Mouse (Mus musculus): Measurements from ENCODE around the gene Sult1a1. TPM values are rescaled to one million over a fixed set of nuclear protein-coding genes. Genes with fewer than 3 reads are reported as not detected.

Sult1a1 gene
- polyA plus RNA-seq, 1 experiment from 2014 or later: 0.42 TPM

GRCm38 (mm10) chr7:126629915-126630314, 46.3 kb downstream of the Sult1a1 start:
- H3K36me3 ChIP-seq (replicated peaks): no peaks in the 10 kb centered on the region
- H3K9me3 ChIP-seq: no peaks in the 10 kb centered on the region
- H3K4me1 ChIP-seq: no peaks in the 10 kb centered on the region
- H3K27me3 ChIP-seq: no peaks in the 10 kb centered on the region
- no peak overlapping the region for H3K9ac ChIP-seq
- 29% methylated on average over 3 of the region's 3 CpGs for WGBS
- ATAC-seq (ENCODE audit: low FRiP score): no peak
- H3K4me3 ChIP-seq (replicated peaks): no peak overlapping the region
- no peak overlapping the region for H3K4me2 ChIP-seq
- no peak overlapping the region for H3K27ac ChIP-seq

GRCm38 (mm10) chr7:126628111-126628510, 48.1 kb downstream of the Sult1a1 start:
- Histone ChIP-seq H3K4me3 (replicated peaks) (no peak overlapping the region), H3K27me3 (no peaks in the 10 kb centered on the region), H3K9ac (no peak overlapping the region), H3K27ac (no peak overlapping the region), H3K9me3 (no peaks in the 10 kb centered on the region), H3K4me1 (peaks cover 2% of the 10 kb centered on the region; the same call in 1 of the 2 replicates), H3K4me2 (no peak overlapping the region), H3K36me3 (replicated peaks) (no peaks in the 10 kb centered on the region)
- ATAC-seq (ENCODE audit: low FRiP score): no peak
- WGBS: 74% methylated on average over 6 of the region's 6 CpGs

DNA sequence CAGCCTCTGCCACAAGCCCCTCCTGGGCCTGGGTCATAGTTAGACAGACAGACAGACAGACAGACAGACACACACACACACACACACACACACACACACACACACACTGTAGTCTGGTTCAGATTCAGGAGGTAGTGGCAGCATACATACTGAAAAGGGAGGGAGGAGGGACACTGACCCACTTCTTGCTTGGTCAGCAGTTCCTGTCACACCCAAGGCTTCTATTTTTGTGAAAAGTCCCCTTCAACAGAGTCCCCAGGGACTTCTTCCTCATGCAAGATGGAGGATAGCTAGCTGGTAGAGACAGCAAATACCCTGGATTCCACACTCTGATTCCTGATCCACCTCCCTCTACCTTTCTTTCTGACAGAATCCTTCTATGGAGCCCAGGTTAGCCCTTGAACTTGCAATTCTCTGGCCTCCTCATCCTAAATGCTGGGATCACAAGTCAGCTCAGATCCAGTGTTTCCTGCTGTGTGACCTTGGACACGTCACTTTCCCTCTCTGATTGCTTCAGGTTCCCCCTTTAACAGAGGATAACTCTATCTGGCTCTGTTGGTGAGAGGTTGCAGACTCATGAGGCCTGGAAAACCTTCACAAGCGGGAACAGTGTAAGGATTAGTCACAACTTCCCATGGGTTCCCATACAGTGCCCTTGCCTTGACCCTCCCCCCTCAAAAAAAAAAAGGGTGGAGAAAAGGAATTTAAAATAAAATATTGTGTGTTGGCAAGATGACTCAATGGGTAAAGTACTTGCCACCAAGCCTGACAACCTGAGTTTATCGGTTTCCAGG, 50.2 kb downstream of the Sult1a1 start:
- WGBS: 79% methylated on average over 3 of the region's 3 CpGs
- H3K4me2 ChIP-seq: no peak overlapping the region

DNA sequence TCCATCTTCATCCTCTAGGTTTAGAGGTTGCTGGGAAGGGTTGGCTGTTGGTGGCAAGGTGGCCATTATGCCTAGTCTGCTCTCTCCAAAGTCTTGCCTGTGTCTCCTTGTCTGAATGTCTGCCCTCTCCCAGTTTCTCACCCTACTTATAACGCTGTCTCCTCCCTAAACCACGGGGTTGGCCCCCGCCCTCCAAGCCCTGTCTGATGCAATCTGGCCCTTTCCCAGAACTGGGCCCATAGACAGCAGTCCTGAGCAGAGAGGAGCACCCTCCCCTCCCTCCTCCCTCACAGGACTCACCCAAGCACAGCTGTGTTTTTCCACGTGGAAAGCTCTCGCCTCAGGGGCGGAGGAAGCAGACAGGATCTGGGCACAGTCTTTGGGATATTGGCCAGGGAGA, 50.9 kb downstream of the Sult1a1 start:
- Histone ChIP-seq H3K9ac (no peak overlapping the region), H3K4me3 (replicated peaks) (no peak overlapping the region), H3K4me2 (no peak overlapping the region), H3K36me3 (replicated peaks) (no peaks in the 10 kb centered on the region), H3K4me1 (peaks cover 5% of the 10 kb centered on the region; the same call in 1 of the 2 replicates), H3K9me3 (no peaks in the 10 kb centered on the region), H3K27ac (no peak overlapping the region), H3K27me3 (no peaks in the 10 kb centered on the region)
- WGBS: 69% methylated on average over 6 of the region's 6 CpGs
- ATAC-seq (ENCODE audit: low FRiP score): no peak

More for the DNA sequence above, 50.2 kb downstream of the Sult1a1 start:
- no peaks in the 10 kb centered on the region for H3K27me3 ChIP-seq
- H3K36me3 ChIP-seq (replicated peaks): no peaks in the 10 kb centered on the region
- no peaks in the 10 kb centered on the region for H3K9me3 ChIP-seq
- peaks cover 5% of the 10 kb centered on the region; the same call in 1 of the 2 replicates for H3K4me1 ChIP-seq
- no peak for ATAC-seq (ENCODE audit: low FRiP score)
- no peak overlapping the region for H3K27ac ChIP-seq
- no peak overlapping the region for H3K4me3 ChIP-seq (replicated peaks)
- no peak overlapping the region for H3K9ac ChIP-seq

DNA sequence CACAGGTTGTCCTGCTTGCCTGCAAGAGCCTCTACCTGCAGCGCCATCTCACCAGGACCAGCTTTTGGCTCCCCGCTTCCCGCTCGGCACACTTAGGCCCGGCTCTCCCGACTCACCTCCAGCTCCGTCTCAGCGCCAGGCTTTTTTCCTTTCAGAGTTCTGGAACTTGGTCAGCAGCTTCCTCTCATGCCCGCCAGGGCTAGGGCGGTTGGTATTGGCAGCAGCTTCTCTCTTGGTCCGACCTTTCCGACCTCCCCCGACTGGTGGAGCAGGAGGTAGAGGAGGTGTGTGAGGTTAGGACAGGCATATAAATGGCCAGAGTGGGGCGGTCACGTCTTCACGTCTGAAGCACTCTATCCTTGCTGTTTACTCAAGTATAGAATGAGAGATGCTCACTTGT, 51.5 kb downstream of the Sult1a1 start:
- Histone ChIP-seq H3K9ac (no peak overlapping the region), H3K27ac (no peak overlapping the region), H3K4me2 (no peak overlapping the region), H3K9me3 (no peaks in the 10 kb centered on the region), H3K4me1 (peaks cover 5% of the 10 kb centered on the region; the same call in 1 of the 2 replicates), H3K27me3 (no peaks in the 10 kb centered on the region), H3K4me3 (replicated peaks) (no peak overlapping the region), H3K36me3 (replicated peaks) (no peaks in the 10 kb centered on the region)
- WGBS: 75% methylated on average over 16 of the region's 16 CpGs
- ATAC-seq (ENCODE audit: low FRiP score): no peak

- no peaks in the 10 kb centered on the region for H3K36me3 ChIP-seq (replicated peaks)
- WGBS: 90% methylated on average over 1 of the region's 1 CpGs
- no peaks in the 10 kb centered on the region for H3K27me3 ChIP-seq
- no peak overlapping the region for H3K27ac ChIP-seq
- no peak overlapping the region for H3K4me3 ChIP-seq (replicated peaks)
- H3K9me3 ChIP-seq: no peaks in the 10 kb centered on the region
- ATAC-seq (ENCODE audit: low FRiP score): no peak
- H3K4me1 ChIP-seq: peaks cover 5% of the 10 kb centered on the region; the same call in 1 of the 2 replicates
- no peak overlapping the region for H3K4me2 ChIP-seq
- H3K9ac ChIP-seq: no peak overlapping the region
Observed at GRCm38 (mm10) chr7:126623381-126623780, 52.9 kb downstream of the Sult1a1 start.

Other genes with a start within 250 kb of the Sult1a1 start
- 20.2 and 20.6 TPM in 2 replicates for gene Rabep2, start 247.7 kb downstream of the Sult1a1 start, polyA plus RNA-seq (2016; fragmentation: Nextera tagmentation; extraction: Ambion mirVana)
- gene Atp2a1, start 213.3 kb downstream of the Sult1a1 start, polyA plus RNA-seq (2016; fragmentation: Nextera tagmentation; extraction: Ambion mirVana): 0.23 and 0.43 TPM in 2 replicates
- 57.7 and 60.2 TPM in 2 replicates for gene Sh2b1, start 201.0 kb downstream of the Sult1a1 start, polyA plus RNA-seq (2016; fragmentation: Nextera tagmentation; extraction: Ambion mirVana)
- gene Tufm, start 189.1 kb downstream of the Sult1a1 start, polyA plus RNA-seq (2016; fragmentation: Nextera tagmentation; extraction: Ambion mirVana): 113 and 119 TPM in 2 replicates
- 76.6 and 92.6 TPM in 2 replicates for gene Atxn2l, start 173.0 kb downstream of the Sult1a1 start, polyA plus RNA-seq (2016; fragmentation: Nextera tagmentation; extraction: Ambion mirVana)
- gene Eif3c, start 110.0 kb downstream of the Sult1a1 start, polyA plus RNA-seq (2016; fragmentation: Nextera tagmentation; extraction: Ambion mirVana): 213 and 225 TPM in 2 replicates
- gene Apobr, start 91.5 kb downstream of the Sult1a1 start, polyA plus RNA-seq (2016; fragmentation: Nextera tagmentation; extraction: Ambion mirVana): 0.31 and 0.52 TPM in 2 replicates
- gene Cln3, start 90.6 kb downstream of the Sult1a1 start, polyA plus RNA-seq (2016; fragmentation: Nextera tagmentation; extraction: Ambion mirVana): 27.5 and 32.7 TPM in 2 replicates
- not detected in 2 replicates for gene Il27, start 81.5 kb downstream of the Sult1a1 start, polyA plus RNA-seq (2016; fragmentation: Nextera tagmentation; extraction: Ambion mirVana)
- 3.1 and 3.8 TPM in 2 replicates for gene Nupr1, start 45.6 kb downstream of the Sult1a1 start, polyA plus RNA-seq (2016; fragmentation: Nextera tagmentation; extraction: Ambion mirVana)
- gene Sgf29, start 27.1 kb downstream of the Sult1a1 start, polyA plus RNA-seq (2016; fragmentation: Nextera tagmentation; extraction: Ambion mirVana): 39.4 and 51.2 TPM in 2 replicates
- gene Bola2, start 19.0 kb upstream of the Sult1a1 start, polyA plus RNA-seq (2016; fragmentation: Nextera tagmentation; extraction: Ambion mirVana): 146 and 157 TPM in 2 replicates
- gene Slx1b, start 19.4 kb upstream of the Sult1a1 start, polyA plus RNA-seq (2016; fragmentation: Nextera tagmentation; extraction: Ambion mirVana): 14.7 and 14.9 TPM in 2 replicates
- 49.1 and 51.0 TPM in 2 replicates for gene Coro1a, start 31.4 kb upstream of the Sult1a1 start, polyA plus RNA-seq (2016; fragmentation: Nextera tagmentation; extraction: Ambion mirVana)
- gene Mapk3, start 83.2 kb upstream of the Sult1a1 start, polyA plus RNA-seq (2016; fragmentation: Nextera tagmentation; extraction: Ambion mirVana): 51.5 and 56.8 TPM in 2 replicates
- 1.4 and 1.5 TPM in 2 replicates for gene Gdpd3, start 89.9 kb upstream of the Sult1a1 start, polyA plus RNA-seq (2016; fragmentation: Nextera tagmentation; extraction: Ambion mirVana)
- gene Ypel3, start 100.5 kb upstream of the Sult1a1 start, polyA plus RNA-seq (2016; fragmentation: Nextera tagmentation; extraction: Ambion mirVana): 91.8 and 92.7 TPM in 2 replicates
- 0.33 and 0.56 TPM in 2 replicates for gene Tbx6, start 105.1 kb upstream of the Sult1a1 start, polyA plus RNA-seq (2016; fragmentation: Nextera tagmentation; extraction: Ambion mirVana)
- 310 and 320 TPM in 2 replicates for gene Ppp4c, start 116.1 kb upstream of the Sult1a1 start, polyA plus RNA-seq (2016; fragmentation: Nextera tagmentation; extraction: Ambion mirVana)
- gene Fam57b, start 121.2 kb upstream of the Sult1a1 start, polyA plus RNA-seq (2016; fragmentation: Nextera tagmentation; extraction: Ambion mirVana): 16.2 and 17.6 TPM in 2 replicates
- gene 4930451I11Rik, start 155.2 kb upstream of the Sult1a1 start, polyA plus RNA-seq (2016; fragmentation: Nextera tagmentation; extraction: Ambion mirVana): not detected in 2 replicates
- gene Doc2a, start 171.0 kb upstream of the Sult1a1 start, polyA plus RNA-seq (2016; fragmentation: Nextera tagmentation; extraction: Ambion mirVana): 5.5 and 6.6 TPM in 2 replicates
- gene Hirip3, start 185.5 kb upstream of the Sult1a1 start, polyA plus RNA-seq (2016; fragmentation: Nextera tagmentation; extraction: Ambion mirVana): 53.3 TPM in 2 replicates
- gene Ino80e, start 185.9 kb upstream of the Sult1a1 start, polyA plus RNA-seq (2016; fragmentation: Nextera tagmentation; extraction: Ambion mirVana): 96.5 and 108 TPM in 2 replicates
- gene Taok2, start 208.3 kb upstream of the Sult1a1 start, polyA plus RNA-seq (2016; fragmentation: Nextera tagmentation; extraction: Ambion mirVana): 60.9 and 65.4 TPM in 2 replicates
- 23.0 and 25.3 TPM in 2 replicates for gene Tmem219, start 246.5 kb upstream of the Sult1a1 start, polyA plus RNA-seq (2016; fragmentation: Nextera tagmentation; extraction: Ambion mirVana)

All from forebrain, embryonic 12.5 days (tissue).